Mouse (Mus musculus): ENCODE results near the gene Sfrp2.

GRCm38 (mm10) chr3:83728223-83728622 lies 37.9 kb upstream of the Sfrp2 start:
- TF ChIP-seq CHD2 (IDR thresholded peaks at IDR 0.05; ENCODE audit: low read length) (no peak), CTCF (IDR thresholded peaks at IDR 0.05 in 2 of 3, conservative IDR thresholded peaks at IDR 0.05 in 1 of 3; ENCODE audit: control insufficient read depth in 1 of 3, insufficient read depth in 1 of 3, low read depth in 2 of 3, low read length in 3 of 3, poor library complexity in 1 of 3, severe bottlenecking in 1 of 3) (no peak), ZMIZ1 (IDR thresholded peaks at IDR 0.05; ENCODE audit: low read depth, low read length) (no peak), E2F4 (IDR thresholded peaks at IDR 0.05; ENCODE audit: borderline replicate concordance, low read depth, low read length) (no peak), NELFE (IDR thresholded peaks at IDR 0.05; ENCODE audit: low read depth, low read length) (no peak), HCFC1 (IDR thresholded peaks at IDR 0.05; ENCODE audit: low read depth, low read length) (no peak), GABPA (IDR thresholded peaks at IDR 0.05; ENCODE audit: low read depth, low read length) (no peak), EP300 (IDR thresholded peaks at IDR 0.05; ENCODE audit: low read depth in 1 of 2, low read length in 2 of 2) (no peak), ZNF384 (IDR thresholded peaks at IDR 0.05; ENCODE audit: low read depth, low read length) (no peak), TBP (IDR thresholded peaks at IDR 0.05; ENCODE audit: low read depth, low read length) (no peak), RAD21 (IDR thresholded peaks at IDR 0.05; ENCODE audit: low read depth, low read length) (no peak)
